Mouse (Mus musculus) thymus, adult 2 months (tissue): ENCODE data around the gene Stip1. TPM values are rescaled to one million over a fixed set of nuclear protein-coding genes. Genes with fewer than 3 reads are reported as not detected.

Experiments
- DNase-seq: peaks from one replicate; pipeline ENCODE4 v3.0.0; 2021
- H3K27ac ChIP-seq: fragments of 200-500 bp; 2 replicates; pipeline ENCODE4 v1.5.1; 2012; ENCODE audit warnings: low read length, control low read depth; ENCODE audit not compliant: control insufficient read depth, insufficient read depth
- H3K27me3 ChIP-seq: fragments of 200-500 bp; 2 replicates; pipeline ENCODE4 v1.6.1; 2012; ENCODE audit warnings: mild to moderate bottlenecking, low read length, moderate library complexity, mixed read lengths; ENCODE audit not compliant: control insufficient read depth, insufficient read depth
- H3K36me3 ChIP-seq: fragments of 200-500 bp; 2 replicates; pipeline ENCODE4 v1.6.1; 2012; ENCODE audit warnings: mild to moderate bottlenecking, low read length, moderate library complexity; ENCODE audit not compliant: control insufficient read depth, insufficient read depth
- H3K4me1 ChIP-seq: fragments of 200-500 bp; replicated peaks from 2 replicates; pipeline ENCODE4 v1.6.1; 2012; ENCODE audit warnings: low read length; ENCODE audit not compliant: control insufficient read depth, insufficient read depth
- H3K4me3 ChIP-seq: fragments of 200-500 bp; 2 replicates; pipeline ENCODE4 v1.5.1; 2012; ENCODE audit warnings: mild to moderate bottlenecking, low read length, control low read depth, moderate library complexity; ENCODE audit not compliant: control insufficient read depth, insufficient read depth
- CTCF ChIP-seq: fragments of 200-500 bp; IDR thresholded peaks from 2 replicates; pipeline ENCODE4 v1.5.1; 2012; ENCODE audit warnings: mild to moderate bottlenecking, control low read depth, low read length, moderate library complexity, borderline replicate concordance; ENCODE audit not compliant: control insufficient read depth, poor library complexity, insufficient read depth; ENCODE audit errors: extremely low read depth
- POLR2A ChIP-seq: fragments of 200-500 bp; IDR thresholded peaks from 2 replicates; pipeline ENCODE4 v1.6.1; 2012; ENCODE audit warnings: mild to moderate bottlenecking, low read length, control low read depth, moderate library complexity; ENCODE audit not compliant: control insufficient read depth, poor library complexity, insufficient read depth; ENCODE audit errors: extremely low read depth
- WGBS: fragments of 180-500 bp; shearing (Covaris S2); methylation state at CpG from one replicate; pipeline ENCODE4 v1.1.7; 2018; 5-methylcytosine and 5-hydroxymethylcytosine counted together
- polyA plus RNA-seq: library from polyadenylated mRNA; depleted of rRNA; stranded (reverse); fragments of >200 nt; gene quantifications from 2 replicates; pipeline ENCODE4 v1.2.3, GENCODE M21; 2012

The Stip1 gene
- polyA plus RNA-seq, 1 experiment, result 87.4 TPM

DNA sequence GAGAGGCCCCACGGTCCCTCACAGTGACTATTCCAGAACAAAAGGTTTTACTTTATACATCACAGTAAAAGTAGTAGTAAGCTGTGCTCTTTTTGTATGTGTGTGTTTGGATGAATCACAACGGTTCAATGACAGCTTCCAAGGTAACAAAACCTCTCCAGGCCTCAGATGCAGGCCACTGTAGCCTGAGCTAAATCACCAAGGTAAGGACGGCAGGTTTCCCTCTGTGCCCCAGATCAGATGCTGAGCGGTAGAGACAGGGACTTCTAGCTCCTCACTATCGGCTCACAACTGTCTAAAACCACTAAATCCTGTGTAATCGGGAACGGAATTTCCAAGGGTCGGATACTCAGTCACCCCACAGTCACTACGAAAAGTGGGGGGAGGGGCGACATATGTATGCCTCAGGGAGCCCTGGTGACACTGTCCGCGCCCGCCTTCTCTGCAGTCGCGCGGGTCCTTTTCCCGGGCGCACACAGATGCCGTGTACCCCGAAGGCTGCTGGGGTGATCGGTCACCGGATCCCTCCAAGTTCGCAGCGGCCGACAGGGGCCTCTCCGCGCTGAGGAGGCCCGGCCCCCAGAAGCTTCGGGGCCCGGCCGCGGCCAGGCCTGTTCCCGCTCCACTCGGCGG lies 563 bp downstream of the Stip1 start:
- peaks cover 12% of the 10 kb centered on the region for H3K36me3 ChIP-seq

DNA sequence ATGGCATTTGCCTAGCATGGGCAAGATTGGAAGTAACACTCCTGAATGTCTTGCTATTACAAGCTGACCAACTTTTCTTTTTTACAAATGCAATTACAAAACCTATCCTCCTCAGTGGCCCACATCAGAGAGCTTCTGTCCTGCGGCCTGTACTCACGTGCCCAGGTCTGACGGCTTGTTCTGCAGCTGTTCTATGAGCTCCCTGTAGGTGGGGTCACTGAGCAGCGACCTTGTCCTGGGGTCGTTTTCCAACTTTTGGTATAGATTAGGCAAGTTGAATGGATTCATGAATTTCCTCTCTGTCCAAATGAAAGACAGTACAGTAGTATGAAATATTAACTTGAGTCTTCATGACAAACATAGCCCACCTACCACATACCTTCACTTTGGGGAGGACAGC lies 5.8 kb downstream of the Stip1 start:
- Histone ChIP-seq H3K4me1 (peaks cover 4% of the 10 kb centered on the region; the same call in 1 of the 2 replicates), H3K4me3 (no peak overlapping the region), H3K36me3 (peaks cover 61% of the 10 kb centered on the region), H3K27me3 (no peaks in the 10 kb centered on the region), H3K27ac (no peak overlapping the region)
- TF ChIP-seq POLR2A, result no peak
- TF ChIP-seq CTCF, result no peak
- WGBS, result 95% methylated on average over 5 of the region's 5 CpGs
- DNase-seq, result no peak

More for the DNA sequence above, 563 bp downstream of the Stip1 start:
- DNase-seq, result peak; percentile 70
- Histone ChIP-seq H3K27me3 (no peaks in the 10 kb centered on the region), H3K4me3 (peak overlapping the region; percentile 92), H3K4me1 (peaks cover 7% of the 10 kb centered on the region; the same call in 1 of the 2 replicates), H3K27ac (no peak overlapping the region)
- TF ChIP-seq POLR2A (no peak), CTCF (0 out of 2 replicates have a peak, but pooled peaks have one; percentile 7)
- 1% methylated on average over 35 of the region's 35 CpGs for WGBS

- Histone ChIP-seq H3K4me3 (no peak overlapping the region), H3K27ac (no peak overlapping the region), H3K36me3 (peaks cover 97% of the 10 kb centered on the region), H3K27me3 (no peaks in the 10 kb centered on the region), H3K4me1 (no peaks in the 10 kb centered on the region)
- WGBS, result 97% methylated on average over 5 of the region's 5 CpGs
- no peak for DNase-seq
- TF ChIP-seq CTCF, result no peak
- TF ChIP-seq POLR2A, result no peak
Measured at GRCm38 (mm10) chr19:7029531-7029930, 10.2 kb downstream of the Stip1 start.

GRCm38 (mm10) chr19:7020224-7020641 lies 19.5 kb downstream of the Stip1 start:
- TF ChIP-seq POLR2A (no peak), CTCF (no peak)
- Histone ChIP-seq H3K27me3 (no peaks in the 10 kb centered on the region), H3K36me3 (peaks cover 41% of the 10 kb centered on the region), H3K27ac (peak overlapping the region; percentile 88), H3K4me3 (no peak overlapping the region), H3K4me1 (peaks cover 19% of the 10 kb centered on the region)
- WGBS, result 15% methylated on average over 3 of the region's 3 CpGs
- peak; percentile 78 for DNase-seq

DNA sequence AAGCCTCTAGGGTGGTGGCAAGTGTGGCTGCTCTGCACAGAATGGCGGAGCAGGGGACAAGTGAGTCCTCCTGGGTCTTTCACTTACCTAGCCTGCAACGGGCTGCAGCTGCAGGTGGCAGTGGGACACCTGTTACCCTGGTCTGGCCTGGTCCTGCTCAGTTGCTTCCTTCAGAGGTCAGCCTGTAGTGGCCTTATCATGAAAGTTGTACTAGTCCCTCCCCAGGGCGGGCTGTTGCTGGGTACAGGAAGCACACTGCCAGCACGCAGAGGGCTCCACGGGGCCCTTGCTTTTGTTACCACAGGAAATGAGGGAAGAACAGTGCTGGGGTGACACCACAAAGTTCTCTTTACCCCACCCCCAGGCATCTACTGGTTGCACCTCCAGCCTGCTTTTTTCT lies 20.6 kb downstream of the Stip1 start, which contains the start of gene Fermt3:
Gene Fermt3, minus strand, starts transcription at position 279 of the 400 bp plus-strand sequence.
- Histone ChIP-seq H3K27me3 (no peaks in the 10 kb centered on the region), H3K36me3 (peaks cover 38% of the 10 kb centered on the region), H3K27ac (peak within 1 kb of the TSS; percentile 93), H3K4me3 (peak within 1 kb of the TSS; percentile 90), H3K4me1 (peaks cover 19% of the 10 kb centered on the region)
- TF ChIP-seq CTCF (no peak), POLR2A (peak; percentile 68; the same call in 1 of the 2 replicates)
- 3% methylated on average over 5 of the region's 5 CpGs for WGBS
- DNase-seq, result peak; percentile 86

GRCm38 (mm10) chr19:7018546-7018945 lies 21.2 kb downstream of the Stip1 start:
- WGBS, result 4% methylated on average over 11 of the region's 11 CpGs
- Histone ChIP-seq H3K27ac (peak overlapping the region; percentile 93), H3K27me3 (no peaks in the 10 kb centered on the region), H3K36me3 (peaks cover 38% of the 10 kb centered on the region), H3K4me3 (peak overlapping the region; percentile 90), H3K4me1 (peaks cover 19% of the 10 kb centered on the region)
- TF ChIP-seq POLR2A (no peak), CTCF (no peak)
- peak; percentile 25 for DNase-seq
